Mouse (Mus musculus) left cerebral cortex, postnatal 25 days (tissue): Measurements from ENCODE around the gene Prx. TPM values are rescaled to one million over a fixed set of nuclear protein-coding genes. Genes with fewer than 3 reads are reported as not detected.
"Not testable (repeated sequence)": the region's sequence is repeated elsewhere in the genome, so short reads cannot be mapped to it uniquely, and the experiment has no call there.

Source experiments
- DNase-seq, 2 experiments: peaks; one replicate each; pipeline ENCODE4 v3.0.0; 2022; ENCODE audit warnings: low spot score in 2 of 2, mixed read lengths in 1 of 2
- intact Hi-C: fragments of 180-260 bp; cut with DNase I; formaldehyde crosslinking; loops from one replicate; pipeline ENCODE4 v1.15.1; 2025
- total RNA-seq, 2 experiments: library from RNA; stranded (reverse); gene quantifications; 2 replicates each; pipeline ENCODE4 v1.2.3; 2021

The Prx gene
- total RNA-seq, 2 experiments from 2014 or later, result 0.32 to 0.62 TPM

DNA sequence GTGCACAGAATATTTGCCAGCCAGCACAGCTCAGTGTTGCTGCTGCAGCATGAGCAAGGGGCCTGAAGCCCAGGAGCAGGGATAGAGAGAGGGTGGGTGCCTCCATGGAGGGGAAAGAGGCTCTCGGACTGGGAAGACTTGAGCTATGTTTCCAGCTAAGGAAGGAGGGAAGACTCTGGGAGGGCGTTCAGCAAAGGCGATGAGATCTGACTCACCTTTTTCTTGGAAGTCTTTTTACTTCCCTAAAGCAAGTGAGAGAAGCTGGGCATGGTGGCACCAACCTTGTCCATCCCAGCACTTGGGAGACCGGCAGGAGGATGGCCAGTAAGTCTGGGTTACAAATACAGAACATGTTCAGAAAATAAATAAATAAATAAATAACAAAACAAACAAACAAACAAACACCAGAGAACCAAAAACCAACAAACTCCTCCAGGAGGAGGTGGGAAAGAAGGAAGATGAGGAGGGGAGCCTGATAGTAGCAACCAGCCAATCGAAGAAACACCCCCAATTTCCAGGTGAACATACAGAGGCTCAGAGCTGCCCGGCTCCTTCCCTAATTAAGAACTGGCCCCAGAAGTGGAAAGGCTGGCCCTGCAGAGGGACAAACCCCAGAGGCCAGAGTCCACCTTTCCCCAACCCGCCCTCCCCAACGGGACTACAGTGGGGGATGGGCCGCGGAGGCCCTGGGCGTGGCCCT lies 18.0 kb upstream of the Prx start:
- no peak for DNase-seq
- intact Hi-C loops, result no loop called here

DNA sequence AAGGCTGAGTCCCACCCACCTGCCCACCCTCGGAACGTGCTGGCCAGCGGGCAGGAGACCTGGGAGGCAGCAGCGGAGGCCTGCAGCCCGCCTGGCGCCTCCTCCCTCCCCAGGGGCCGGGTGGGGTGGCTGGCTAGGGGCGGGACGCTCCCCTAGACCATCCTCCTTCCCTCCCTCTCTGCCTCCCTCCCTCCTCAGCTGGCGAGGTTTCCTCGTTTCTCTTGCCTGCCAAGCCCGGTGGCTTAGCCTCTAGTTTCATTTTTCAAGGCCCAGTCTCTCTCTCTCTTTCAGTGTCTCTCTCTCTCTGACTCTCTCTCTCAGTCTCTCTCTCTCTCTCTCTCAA lies 17.5 kb upstream of the Prx start:
- intact Hi-C loops, result no loop called here
- peak; percentile 57 to 78 for DNase-seq

DNA sequence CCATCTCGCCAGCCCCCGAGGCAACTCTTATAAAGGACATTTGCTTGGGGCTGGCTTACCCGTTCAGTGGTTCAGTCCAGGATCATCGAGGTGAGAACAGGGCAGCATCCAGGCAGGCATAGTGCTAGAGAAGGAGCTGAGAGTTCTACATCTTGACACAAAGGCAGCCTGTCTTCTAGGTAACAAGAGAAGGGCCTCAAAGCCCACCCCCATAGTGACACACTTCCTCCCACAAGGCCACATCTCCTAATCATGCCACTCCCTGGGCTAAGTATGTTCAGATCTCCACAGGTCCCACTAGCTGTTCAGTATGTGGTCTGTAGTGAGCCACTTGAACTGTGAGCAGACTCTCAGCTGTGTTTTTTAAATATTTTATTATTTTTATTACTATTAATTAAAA lies 15.3 kb upstream of the Prx start:
- intact Hi-C loops, result no loop called here
- DNase-seq, result no peak

DNA sequence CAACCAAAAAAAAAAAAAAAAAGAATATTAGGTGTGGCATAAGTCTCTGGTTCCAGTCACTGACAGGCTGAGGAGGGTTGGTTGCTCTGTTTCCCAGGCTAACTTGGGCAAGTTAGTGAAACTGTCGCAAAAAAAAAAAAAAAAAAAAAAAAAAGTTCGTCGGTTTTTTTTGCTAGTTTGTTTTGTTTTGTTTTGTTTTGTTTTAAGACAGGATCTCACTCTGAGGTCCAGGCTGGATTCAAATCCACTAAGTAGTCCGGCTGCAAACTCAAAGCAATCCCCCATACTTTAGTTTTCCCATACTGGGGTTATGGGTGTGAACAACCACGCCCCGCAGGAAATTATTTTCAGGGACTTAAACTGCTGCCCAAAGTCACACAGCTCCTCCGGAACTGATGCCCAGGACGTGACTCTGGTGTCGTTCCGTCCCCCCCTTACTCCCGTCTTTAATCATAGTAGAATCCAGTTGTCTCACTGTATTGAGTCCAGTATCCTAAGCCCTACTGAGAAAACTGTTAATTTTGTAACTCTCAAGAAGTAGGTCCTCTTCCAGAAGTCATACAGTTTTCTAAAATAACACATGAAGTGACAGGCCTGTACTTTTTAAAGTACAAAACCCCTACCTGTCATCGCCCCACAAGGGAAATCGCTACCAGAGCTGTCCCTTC lies 12.9 kb upstream of the Prx start:
- no peak for DNase-seq
- intact Hi-C loops, result loop anchor here (2.0 to 5.0 kb wide), 2 partner anchors 37 to 149 kb away; partner anchors contain the start of gene Ltbp4

DNA sequence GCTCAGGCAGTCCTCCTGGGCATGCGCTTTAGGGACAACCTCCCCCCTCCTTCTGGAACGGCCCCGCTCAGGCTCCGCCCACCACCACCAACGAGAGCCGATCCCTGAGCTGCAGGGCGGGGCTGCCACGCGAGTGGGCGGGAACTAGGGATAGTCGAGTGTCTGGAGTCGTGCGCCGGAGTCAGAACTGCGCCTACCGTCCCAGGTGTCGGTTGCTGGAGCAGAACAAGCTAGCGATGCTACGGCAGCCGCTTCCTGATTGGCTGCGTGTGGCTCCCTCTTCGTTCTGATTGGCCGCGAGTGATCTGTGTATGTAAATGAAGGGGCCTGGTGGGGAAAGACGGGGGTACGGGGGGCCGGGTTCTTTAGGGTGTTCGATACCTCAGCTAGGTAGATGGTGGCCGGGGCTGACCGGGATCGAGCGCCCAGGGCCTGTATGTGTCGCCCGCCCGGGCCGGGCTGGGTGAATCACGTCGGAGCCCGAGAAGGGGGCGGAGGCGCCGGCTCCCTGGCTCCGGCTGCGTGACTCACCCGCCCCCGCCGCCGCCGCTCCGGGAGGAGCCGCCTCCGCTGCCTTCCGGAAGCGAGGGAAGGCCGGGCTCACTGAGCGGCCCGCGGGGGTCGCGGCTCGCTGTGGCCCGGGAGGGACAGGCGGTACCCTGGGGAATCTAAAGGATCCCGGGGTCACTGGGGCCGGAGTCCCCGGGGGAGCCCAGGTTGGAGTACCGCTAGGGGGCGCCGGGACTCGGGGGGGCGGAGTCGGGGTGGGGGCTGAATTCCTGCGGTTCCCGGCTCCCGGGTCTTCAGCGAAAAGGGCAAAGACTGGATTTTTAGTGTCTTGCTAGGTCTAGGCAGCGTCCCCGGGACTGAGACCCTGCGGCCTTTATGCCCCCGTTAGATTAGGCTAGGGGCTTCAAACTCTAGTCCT lies 12.1 kb upstream of the Prx start, which contains the start of gene Sertad1:
TSS of gene Sertad1 (plus strand) at position 141 of the 928 bp plus-strand sequence.
- peak; percentile 99 to 100 for DNase-seq
- intact Hi-C loops, result loop anchor here (2.0 to 5.0 kb wide), 2 partner anchors 38 to 150 kb away; partner anchors contain the start of gene Ltbp4

DNA sequence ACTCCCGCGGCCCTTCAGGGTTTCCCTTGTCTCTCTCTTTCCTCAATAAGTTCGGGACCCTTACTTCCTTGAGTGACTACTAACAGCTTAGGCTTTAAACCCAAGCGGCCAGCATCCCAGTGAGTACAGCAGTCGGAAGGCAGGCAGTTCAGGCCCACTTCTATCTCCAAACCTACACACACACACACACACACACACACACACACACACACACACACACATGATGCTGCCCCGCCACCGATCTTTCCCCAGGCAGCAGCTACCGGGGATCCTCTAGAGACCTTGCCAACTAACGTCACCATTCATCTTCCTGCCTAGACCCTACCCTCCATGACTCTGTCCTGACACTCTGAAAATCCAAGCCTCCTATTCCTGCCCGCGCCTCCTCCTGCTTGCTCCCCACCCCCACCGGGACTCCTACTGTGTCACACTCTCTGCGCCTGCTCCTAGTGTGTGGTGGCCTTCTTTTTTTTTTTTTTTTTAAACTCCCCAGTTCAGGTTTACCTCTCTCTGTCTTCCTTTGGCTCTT lies 11.3 kb upstream of the Prx start:
- peak; percentile 52 to 79 for DNase-seq
- intact Hi-C loops, result loop anchor here (2.0 to 5.0 kb wide), 2 partner anchors 39 to 151 kb away; partner anchors contain the start of gene Ltbp4

DNA sequence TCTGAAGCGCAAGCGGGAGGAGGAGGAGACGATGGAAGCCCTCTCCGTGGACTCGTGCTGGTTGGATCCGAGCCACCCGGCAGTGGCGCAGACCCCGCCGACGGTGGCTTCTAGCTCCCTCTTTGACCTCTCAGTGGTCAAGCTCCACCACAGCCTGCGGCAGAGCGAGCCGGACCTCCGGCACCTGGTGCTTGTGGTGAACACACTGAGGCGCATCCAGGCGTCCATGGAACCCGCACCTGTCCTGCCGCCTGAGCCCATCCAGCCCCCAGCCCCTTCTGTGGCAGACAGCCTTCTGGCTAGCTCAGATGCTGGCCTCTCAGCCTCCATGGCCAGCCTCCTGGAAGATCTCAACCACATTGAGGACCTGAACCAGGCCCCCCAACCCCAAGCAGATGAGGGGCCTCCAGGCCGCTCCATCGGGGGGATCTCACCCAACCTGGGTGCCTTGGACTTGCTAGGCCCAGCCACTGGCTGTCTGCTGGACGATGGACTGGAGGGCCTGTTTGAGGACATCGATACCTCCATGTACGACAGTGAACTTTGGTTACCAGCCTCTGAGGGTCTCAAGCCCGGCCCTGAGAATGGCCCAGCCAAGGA lies 9.8 kb upstream of the Prx start:
- intact Hi-C loops, result loop anchor here (5.0 kb wide), 1 partner anchor 152 kb away; the partner anchor contains the start of gene Ltbp4
- no peak for DNase-seq

DNA sequence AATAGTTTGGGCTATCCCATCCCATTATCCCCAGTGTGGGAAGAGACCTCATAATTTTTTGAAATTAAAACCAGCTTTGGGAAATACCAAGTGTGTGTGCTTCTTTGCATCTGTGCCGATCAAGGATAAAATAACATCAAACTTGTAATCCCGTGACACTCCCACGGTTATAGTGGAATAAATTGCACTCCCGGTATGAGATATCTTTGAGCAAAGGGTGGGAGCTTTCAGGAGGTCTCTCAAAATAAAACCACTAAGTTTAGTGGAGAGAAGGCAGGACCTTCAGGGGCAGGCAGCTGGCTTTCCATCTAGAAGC lies 8.9 kb upstream of the Prx start:
- intact Hi-C loops, result no loop called here
- DNase-seq, result peak in 1 of 2 experiments; percentile 69

DNA sequence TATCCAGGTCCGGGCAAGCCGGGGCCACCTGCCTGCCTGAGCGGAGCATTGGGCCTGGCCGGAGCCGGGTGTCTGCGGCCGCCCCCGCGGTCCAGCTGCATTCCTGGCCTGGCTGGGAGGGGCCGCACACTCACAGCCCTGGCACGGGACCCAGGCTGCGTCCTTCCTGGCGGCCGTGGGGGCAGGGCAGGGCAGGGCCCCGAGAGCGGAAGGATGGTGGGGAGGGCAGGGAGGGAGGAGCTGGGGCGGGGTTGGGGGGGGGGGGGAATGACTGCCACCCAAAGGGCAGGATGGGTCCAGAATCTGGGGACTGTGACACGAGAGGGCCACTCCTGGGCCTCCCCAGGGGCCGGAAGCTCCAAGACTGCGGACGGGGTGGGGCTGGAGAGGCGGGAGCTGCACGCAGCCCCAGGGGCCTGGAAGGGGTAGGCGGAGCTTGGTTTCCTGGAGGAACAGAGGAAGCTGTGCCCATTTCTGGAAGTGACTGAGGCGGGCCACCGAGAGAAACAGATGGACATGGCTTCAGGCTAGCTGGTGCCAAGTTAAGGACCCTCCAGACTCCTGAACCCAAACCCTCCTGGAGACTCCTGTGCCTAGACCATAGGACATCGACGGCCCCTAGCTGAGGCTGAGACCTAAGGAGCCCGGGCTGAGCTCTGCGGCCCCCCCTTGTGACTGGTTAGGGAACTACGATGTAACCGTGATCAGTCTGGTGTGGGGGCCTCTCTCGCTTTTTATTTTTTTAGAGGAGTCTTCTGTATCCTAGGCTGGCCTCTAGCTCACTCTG lies 8.4 kb upstream of the Prx start:
- DNase-seq, result peak; percentile 84 to 88
- intact Hi-C loops, result no loop called here

DNA sequence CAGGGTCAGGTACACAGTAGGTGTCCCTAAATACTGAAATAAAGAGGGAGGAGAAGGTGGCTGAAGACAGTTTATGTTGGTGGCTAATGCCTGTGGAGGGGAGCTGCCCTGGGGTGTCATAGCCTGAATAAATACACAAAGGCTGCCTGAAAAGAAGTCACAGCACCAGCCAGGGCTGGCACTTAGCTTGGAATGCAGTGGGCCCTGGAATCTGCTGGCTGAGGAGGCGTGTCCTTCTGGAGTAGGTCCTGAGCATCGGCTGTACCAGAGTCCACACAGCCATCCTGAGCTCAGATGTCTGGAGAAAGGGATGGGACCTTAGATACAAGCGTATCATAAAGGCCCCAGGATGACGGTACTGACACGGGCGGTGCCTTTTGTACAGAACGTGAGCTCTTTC lies 7.3 kb upstream of the Prx start:
- no peak for DNase-seq
- intact Hi-C loops, result no loop called here

DNA sequence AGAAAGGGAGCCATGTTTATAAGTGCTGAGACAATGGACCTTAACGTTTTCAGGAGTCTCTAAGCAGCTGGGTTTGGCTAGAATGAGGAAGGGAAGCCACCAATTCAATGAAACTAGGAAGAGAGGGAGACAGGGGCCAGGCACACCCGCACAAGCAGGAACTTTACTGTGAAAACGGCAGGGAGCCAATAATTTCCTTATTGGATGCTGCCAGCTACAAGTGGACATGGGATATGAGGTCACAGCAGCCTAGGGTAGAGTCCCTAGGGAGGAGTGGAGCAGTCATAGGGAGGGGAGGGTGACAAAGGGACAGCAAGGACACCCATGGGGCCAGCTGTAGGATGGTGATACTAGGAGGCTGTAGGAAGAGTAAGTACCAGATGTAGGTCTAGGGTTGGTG lies 6.1 kb upstream of the Prx start:
- intact Hi-C loops, result no loop called here

DNA sequence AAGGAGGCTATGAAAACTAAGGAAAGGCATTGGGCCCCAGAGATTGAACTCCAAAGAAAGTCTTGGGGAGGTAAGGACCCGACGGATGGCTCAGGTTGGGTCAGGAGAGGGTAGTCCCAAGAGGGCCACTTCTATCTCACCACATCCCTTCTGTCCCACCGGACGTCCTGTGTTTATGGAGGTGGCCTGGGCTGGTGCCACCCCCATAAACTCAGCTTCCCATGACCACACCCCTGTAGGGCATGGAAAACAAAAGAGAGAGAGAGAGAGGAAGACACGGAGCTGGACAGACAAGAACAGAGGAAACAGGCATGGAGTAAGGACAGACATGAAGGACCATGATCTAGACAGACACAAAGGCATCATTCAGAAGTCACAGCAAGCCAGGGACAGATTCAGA lies 5.7 kb upstream of the Prx start:
- no peak for DNase-seq
- intact Hi-C loops, result no loop called here

More for the DNA sequence above, 6.1 kb upstream of the Prx start:
- DNase-seq, result no peak

DNA sequence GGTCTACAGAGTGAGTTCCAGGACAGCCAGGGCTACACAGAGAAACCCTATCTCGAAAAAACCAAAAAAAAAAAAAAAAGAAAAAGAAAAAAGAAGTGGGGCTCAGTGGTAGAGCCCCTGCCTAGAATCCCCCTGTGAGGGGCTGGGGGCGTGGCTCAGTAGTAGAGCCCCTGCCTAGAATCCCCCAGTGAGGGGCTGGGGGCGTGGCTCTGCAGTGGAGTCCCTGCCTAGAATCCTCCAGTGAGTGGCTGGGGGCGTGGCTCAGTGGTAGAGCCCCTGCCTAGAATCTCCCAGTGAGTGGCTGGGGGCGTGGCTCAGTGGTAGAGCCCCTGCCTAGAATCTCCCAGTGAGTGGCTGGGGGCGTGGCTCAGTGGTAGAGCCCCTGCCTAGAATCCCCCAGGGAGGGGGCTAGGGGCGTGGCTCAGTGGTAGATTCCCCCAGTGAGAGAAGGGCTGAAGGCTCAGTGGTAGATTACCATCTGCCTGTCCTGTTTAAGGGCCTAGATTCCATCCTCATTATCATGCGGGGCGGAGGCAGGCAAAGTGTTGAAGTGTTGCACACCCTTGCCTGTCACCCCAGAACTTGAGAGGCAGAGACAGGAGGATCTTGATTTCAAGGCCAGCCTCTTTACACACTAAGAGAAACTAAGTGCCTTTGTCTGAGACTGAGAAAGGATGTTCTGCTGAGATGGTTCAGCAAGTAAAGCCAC lies 4.3 kb upstream of the Prx start:
- DNase-seq, intact Hi-C loops: not testable (repeated sequence)

DNA sequence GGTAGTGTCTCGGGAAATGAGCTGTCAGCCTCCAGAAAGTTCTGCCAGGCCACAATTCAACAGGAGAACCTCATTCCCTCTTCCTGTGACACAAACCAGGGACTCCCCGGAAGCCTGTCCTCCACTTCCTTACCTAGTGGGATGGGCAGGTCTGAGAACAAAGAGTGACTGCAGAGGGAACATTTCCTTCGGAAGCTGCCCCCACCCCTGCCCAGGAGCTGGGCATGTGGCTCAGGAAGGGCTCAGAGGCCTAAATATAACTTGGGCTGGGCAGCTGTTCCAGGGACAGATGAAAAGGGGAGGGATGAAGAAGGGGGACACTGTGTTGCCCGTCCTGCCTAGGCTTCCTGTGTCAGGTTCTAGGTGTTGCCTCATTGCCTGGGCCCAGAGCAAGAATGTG lies 2.5 kb downstream of the Prx start:
- intact Hi-C loops, result no loop called here
- DNase-seq, result no peak

DNA sequence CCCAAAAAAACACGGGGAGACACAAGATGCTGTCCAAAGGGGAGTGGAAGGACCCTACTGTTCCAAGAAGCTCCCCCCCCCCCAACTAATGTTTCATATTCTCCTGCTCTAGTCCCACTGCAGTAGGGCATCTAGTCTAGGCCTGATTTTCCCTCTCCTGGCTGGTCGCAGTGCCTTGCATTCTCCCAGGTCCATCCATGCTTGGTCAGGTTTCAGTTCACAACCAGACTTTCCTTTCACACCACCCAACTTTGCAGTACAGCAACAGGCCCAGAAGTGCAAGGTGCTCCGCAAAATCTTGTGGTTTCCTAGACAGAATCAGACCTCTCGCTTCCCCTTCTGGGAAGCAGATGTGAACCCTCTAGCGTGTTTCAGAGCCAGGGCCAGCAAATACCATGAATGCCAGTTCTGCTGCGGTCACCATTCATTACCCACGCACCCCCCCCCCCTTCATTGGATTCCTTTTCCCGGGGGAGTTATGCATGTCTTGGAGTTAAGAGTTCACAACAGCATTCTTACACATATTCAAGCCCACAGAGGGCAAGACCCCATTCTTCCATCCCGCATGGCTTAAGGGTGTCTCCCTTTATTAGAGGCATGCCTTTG lies 7.7 kb downstream of the Prx start:
- intact Hi-C loops, result loop anchor here (5.0 kb wide), 1 partner anchor 170 kb away; the partner anchor contains the start of gene Ltbp4

DNA sequence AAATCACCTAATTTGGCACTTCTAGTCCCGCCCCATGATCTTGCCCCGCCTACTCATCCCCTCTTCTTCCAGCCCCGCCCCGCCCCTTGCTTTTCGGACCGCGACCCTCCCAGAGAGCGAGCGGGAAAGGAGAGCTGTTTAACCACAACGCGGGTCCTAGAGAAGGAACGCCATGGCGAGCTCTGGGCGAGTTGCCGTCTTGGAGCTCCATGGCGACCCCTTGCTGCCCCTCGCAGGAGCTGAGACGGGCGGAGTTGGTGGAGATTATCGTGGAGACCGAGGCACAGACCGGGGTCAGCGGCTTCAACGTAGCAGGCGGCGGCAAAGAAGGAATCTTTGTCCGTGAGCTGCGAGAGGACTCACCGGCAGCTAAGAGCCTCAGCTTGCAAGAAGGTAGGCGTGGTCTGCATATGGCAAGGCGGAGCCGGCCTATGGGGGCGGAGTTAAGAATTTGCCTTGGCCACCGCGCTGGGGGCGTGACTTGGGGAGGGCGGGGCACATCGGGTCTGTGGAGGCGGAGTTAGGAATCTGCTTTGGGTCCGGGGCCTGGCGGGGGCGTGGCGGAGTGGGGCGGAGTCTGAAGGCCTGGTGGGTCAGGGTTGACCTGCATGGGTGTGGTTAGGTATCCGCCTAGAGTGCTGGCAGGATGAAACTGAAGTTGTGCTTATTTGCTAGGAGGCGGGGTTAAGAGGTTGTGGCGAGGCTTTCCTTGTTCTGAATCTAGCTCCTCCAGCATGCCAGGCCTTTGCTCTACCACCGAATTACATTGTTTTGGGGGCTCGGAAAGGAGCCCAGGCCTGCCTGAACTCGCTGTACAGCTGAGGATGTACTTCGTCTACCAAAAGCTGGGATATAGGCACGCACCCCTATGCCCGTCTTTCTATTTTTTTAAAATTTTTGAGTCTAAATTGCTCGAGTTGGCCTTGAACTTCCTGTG lies 8.9 kb downstream of the Prx start:
- intact Hi-C loops, result loop anchor here (5.0 kb wide), 1 partner anchor 171 kb away; the partner anchor contains the start of gene Ltbp4

More for the DNA sequence above, 7.7 kb downstream of the Prx start:
- DNase-seq, result no peak

DNA sequence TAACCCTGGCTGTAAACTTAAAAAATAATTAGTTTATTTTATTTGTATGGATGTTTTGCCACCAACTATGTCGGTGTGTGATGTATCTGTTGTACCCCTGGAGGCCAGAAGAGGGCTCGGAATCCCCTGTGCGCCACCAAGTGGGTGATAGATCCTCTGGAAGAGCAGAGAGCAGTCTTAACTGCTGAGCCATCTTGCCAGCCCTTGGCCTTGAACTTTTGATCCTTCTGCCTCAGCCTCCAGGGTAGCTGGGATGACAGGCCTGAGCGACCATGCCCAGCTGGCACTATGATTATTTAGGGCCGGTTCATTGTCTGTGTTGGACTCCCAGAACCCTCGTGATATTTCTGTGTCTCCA lies 9.5 kb downstream of the Prx start:
- peak in 1 of 2 experiments; percentile 62 for DNase-seq
- intact Hi-C loops, result loop anchor here (5.0 kb wide), 1 partner anchor 171 kb away; the partner anchor contains the start of gene Ltbp4

More for the DNA sequence above, 8.9 kb downstream of the Prx start:
- DNase-seq, result peak; percentile 85 to 95
